Mouse (Mus musculus) kidney, embryonic 15.5 days (tissue): ENCODE results near the gene Sdc4. TPM values are rescaled to one million over a fixed set of nuclear protein-coding genes. Genes with fewer than 3 reads are reported as not detected.

Experiments used
- ATAC-seq: fragments of 200-750 bp; cut with Nextera tagmentation; replicated peaks from 2 replicates; pipeline ENCODE4 v1.8.0; 2017; ENCODE audit warnings: moderate TSS enrichment; ENCODE audit not compliant: low FRiP score
- H3K27ac ChIP-seq: fragments of 300-500 bp; sonication (generic); 2 replicates; pipeline ENCODE4 v1.5.1; 2015; ENCODE audit warnings: mild to moderate bottlenecking, inconsistent platforms
- H3K27me3 ChIP-seq: fragments of 300-500 bp; sonication (generic); 2 replicates; pipeline ENCODE4 v1.6.1; 2015; ENCODE audit warnings: inconsistent platforms
- H3K36me3 ChIP-seq: fragments of 300-500 bp; sonication (generic); 2 replicates; pipeline ENCODE4 v1.6.1; 2015; ENCODE audit warnings: inconsistent platforms
- H3K4me1 ChIP-seq: fragments of 300-500 bp; sonication (generic); 2 replicates; pipeline ENCODE4 v1.6.1; 2015; ENCODE audit warnings: inconsistent platforms
- H3K4me2 ChIP-seq: fragments of 300-500 bp; sonication (generic); 2 replicates; pipeline ENCODE4 v1.6.1; 2015; ENCODE audit warnings: moderate library complexity, mild to moderate bottlenecking, inconsistent platforms
- H3K4me3 ChIP-seq: fragments of 300-500 bp; sonication (generic); replicated peaks from 2 replicates; pipeline ENCODE4 v1.5.1; 2015; ENCODE audit warnings: mild to moderate bottlenecking, inconsistent platforms
- H3K9ac ChIP-seq: fragments of 300-500 bp; sonication (generic); 2 replicates; pipeline ENCODE4 v1.6.1; 2015; ENCODE audit warnings: mild to moderate bottlenecking, inconsistent platforms
- H3K9me3 ChIP-seq: fragments of 300-500 bp; sonication (generic); replicated peaks from 2 replicates; pipeline ENCODE4 v1.6.1; 2016; ENCODE audit warnings: inconsistent platforms
- WGBS: fragments of 180-500 bp; shearing (Covaris S2); methylation state at CpG from one replicate; pipeline ENCODE4 v1.1.7; 2015; ENCODE audit warnings: mixed read lengths; 5-methylcytosine and 5-hydroxymethylcytosine counted together
- polyA plus RNA-seq: library from polyadenylated mRNA; unstranded; fragments of >200 nt; fragmentation: Nextera tagmentation; extraction: Ambion mirVana; gene quantifications from 2 replicates; pipeline ENCODE4 v1.2.1, GENCODE M21; 2015

Sdc4 gene
- polyA plus RNA-seq, 1 experiment from 2014 or later, result 149 TPM

DNA sequence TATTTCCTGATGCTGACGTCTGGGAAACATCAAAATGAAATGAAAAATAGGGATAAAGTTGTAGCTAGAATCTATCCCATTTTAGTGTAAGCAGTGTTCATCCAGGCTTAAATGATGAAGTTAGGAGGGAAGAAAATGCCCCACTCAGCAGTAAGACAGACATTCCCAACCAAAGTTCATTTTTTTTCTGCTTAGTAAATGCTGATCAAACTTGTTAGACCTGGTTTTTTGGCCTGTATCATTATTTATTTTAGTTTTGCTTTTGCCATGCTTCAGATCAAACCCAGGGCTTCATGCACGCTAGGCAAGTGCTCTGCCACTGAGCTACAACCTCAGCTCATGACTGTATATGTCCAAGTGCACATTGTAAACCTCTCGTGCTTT lies 2.4 kb upstream of the Sdc4 start:
- Histone ChIP-seq H3K4me2 (no peak overlapping the region), H3K9me3 (no peaks in the 10 kb centered on the region), H3K27me3 (peaks cover 4% of the 10 kb centered on the region; the same call in 1 of the 2 replicates), H3K4me1 (peaks cover 24% of the 10 kb centered on the region), H3K36me3 (no peaks in the 10 kb centered on the region), H3K9ac (no peak overlapping the region), H3K27ac (no peak overlapping the region), H3K4me3 (no peak overlapping the region)
- no peak for ATAC-seq
- 79% methylated on average over 3 of the region's 3 CpGs for WGBS

- Histone ChIP-seq H3K4me2 (no peak overlapping the region), H3K9me3 (no peaks in the 10 kb centered on the region), H3K27me3 (peaks cover 4% of the 10 kb centered on the region; the same call in 1 of the 2 replicates), H3K4me1 (peaks cover 29% of the 10 kb centered on the region), H3K4me3 (no peak overlapping the region), H3K9ac (no peak overlapping the region), H3K36me3 (no peaks in the 10 kb centered on the region), H3K27ac (no peak overlapping the region)
- WGBS, result 80% methylated on average over 3 of the region's 3 CpGs
- ATAC-seq, result no peak
These were observed 1.9 kb upstream of the Sdc4 start for GRCm38 (mm10) chr2:164445399-164446085.

- no peak for ATAC-seq
- Histone ChIP-seq H3K9ac (no peak overlapping the region), H3K4me3 (no peak overlapping the region), H3K9me3 (no peaks in the 10 kb centered on the region), H3K27ac (no peak overlapping the region), H3K4me2 (no peak overlapping the region), H3K27me3 (peaks cover 4% of the 10 kb centered on the region; the same call in 1 of the 2 replicates), H3K4me1 (peaks cover 38% of the 10 kb centered on the region), H3K36me3 (no peaks in the 10 kb centered on the region)
- 89% methylated on average over 2 of the region's 2 CpGs for WGBS
These were observed 1.0 kb upstream of the Sdc4 start for GRCm38 (mm10) chr2:164444701-164445100.

- Histone ChIP-seq H3K9me3 (no peaks in the 10 kb centered on the region), H3K4me2 (peak overlapping the region; percentile 78), H3K27me3 (peaks cover 4% of the 10 kb centered on the region; the same call in 1 of the 2 replicates), H3K4me1 (peaks cover 54% of the 10 kb centered on the region), H3K27ac (peak overlapping the region; percentile 86), H3K36me3 (no peaks in the 10 kb centered on the region), H3K4me3 (peak overlapping the region; percentile 63), H3K9ac (peak overlapping the region; percentile 72)
- ATAC-seq, result peak; percentile 93
- under 1% methylated on average over 26 of the region's 26 CpGs for WGBS
These were observed 643 bp downstream of the Sdc4 start for GRCm38 (mm10) chr2:164443051-164443437.

GRCm38 (mm10) chr2:164442315-164443050 lies 1.2 kb downstream of the Sdc4 start:
- H3K36me3 ChIP-seq, result no peaks in the 10 kb centered on the region
- H3K4me1 ChIP-seq, result peaks cover 60% of the 10 kb centered on the region
- peaks cover 4% of the 10 kb centered on the region; the same call in 1 of the 2 replicates for H3K27me3 ChIP-seq
- H3K27ac ChIP-seq, result peak overlapping the region; percentile 86
- peak overlapping the region; percentile 72 for H3K9ac ChIP-seq
- ATAC-seq, result peak; percentile 58
- H3K9me3 ChIP-seq, result no peaks in the 10 kb centered on the region
- peak overlapping the region; percentile 78 for H3K4me2 ChIP-seq
- H3K4me3 ChIP-seq, result peak overlapping the region; percentile 63
- 2% methylated on average over 29 of the region's 29 CpGs for WGBS

DNA sequence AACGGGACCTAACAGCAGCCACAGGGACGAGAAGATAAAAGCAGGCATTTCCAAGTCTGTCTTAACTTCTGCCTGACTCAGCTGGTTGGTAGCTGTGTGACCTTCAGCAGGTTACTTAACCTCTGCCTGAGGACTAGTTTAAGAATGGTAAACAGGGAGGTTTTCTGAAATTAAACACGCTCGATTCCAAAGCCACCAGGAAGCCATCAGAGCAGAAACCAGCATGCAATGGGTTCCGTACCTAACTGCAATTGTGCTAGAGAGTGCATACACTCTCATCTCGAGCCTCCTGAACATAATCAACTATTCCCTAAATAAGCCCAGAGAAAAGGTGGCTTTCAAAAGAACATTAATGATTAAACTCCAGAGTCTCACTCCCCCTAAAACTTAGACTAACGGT lies 2.0 kb downstream of the Sdc4 start:
- peak overlapping the region; percentile 86 for H3K27ac ChIP-seq
- WGBS, result 27% methylated on average over 7 of the region's 7 CpGs
- peaks cover 67% of the 10 kb centered on the region for H3K4me1 ChIP-seq

DNA sequence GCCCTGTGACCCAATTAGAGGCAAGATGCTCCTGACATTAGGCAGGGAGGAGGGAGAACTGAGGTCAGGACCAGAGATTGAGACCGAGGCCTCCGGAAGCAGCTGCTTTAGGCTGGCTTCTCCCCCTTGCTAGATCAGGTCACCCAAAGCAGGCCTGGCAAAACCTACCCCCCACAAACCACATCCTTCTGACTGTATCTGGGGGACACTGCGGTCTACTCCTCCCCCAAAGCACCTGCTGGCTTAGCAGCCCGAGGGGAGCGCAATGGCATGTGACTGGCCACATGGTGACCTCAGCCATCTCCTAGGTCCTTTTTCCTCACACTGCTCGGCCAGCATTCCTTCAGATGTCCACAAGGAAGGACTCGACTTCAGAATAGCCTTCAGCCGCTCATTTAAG lies 2.5 kb downstream of the Sdc4 start:
- peaks cover 73% of the 10 kb centered on the region for H3K4me1 ChIP-seq
- no peaks in the 10 kb centered on the region for H3K9me3 ChIP-seq
- no peaks in the 10 kb centered on the region for H3K36me3 ChIP-seq
- peaks cover 4% of the 10 kb centered on the region; the same call in 1 of the 2 replicates for H3K27me3 ChIP-seq
- H3K27ac ChIP-seq, result peak overlapping the region; percentile 86
- H3K9ac ChIP-seq, result peak overlapping the region; percentile 72
- H3K4me3 ChIP-seq, result peak overlapping the region; percentile 63
- WGBS, result 25% methylated on average over 8 of the region's 8 CpGs
- H3K4me2 ChIP-seq, result peak overlapping the region; percentile 78
- no peak for ATAC-seq

More for the DNA sequence above, 2.0 kb downstream of the Sdc4 start:
- H3K9ac ChIP-seq, result peak overlapping the region; percentile 72
- H3K36me3 ChIP-seq, result no peaks in the 10 kb centered on the region
- ATAC-seq, result no peak
- H3K27me3 ChIP-seq, result peaks cover 4% of the 10 kb centered on the region; the same call in 1 of the 2 replicates
- peak overlapping the region; percentile 63 for H3K4me3 ChIP-seq
- H3K4me2 ChIP-seq, result peak overlapping the region; percentile 78
- H3K9me3 ChIP-seq, result no peaks in the 10 kb centered on the region

- Histone ChIP-seq H3K27me3 (peaks cover 4% of the 10 kb centered on the region; the same call in 1 of the 2 replicates), H3K9ac (no peak overlapping the region), H3K9me3 (no peaks in the 10 kb centered on the region), H3K27ac (peak overlapping the region; percentile 86; the same call in 1 of the 2 replicates), H3K4me3 (peak overlapping the region; percentile 63), H3K4me2 (peak overlapping the region; percentile 78), H3K36me3 (no peaks in the 10 kb centered on the region), H3K4me1 (peaks cover 82% of the 10 kb centered on the region)
- WGBS, result 52% methylated on average over 5 of the region's 5 CpGs
- no peak for ATAC-seq
These were observed 3.4 kb downstream of the Sdc4 start for GRCm38 (mm10) chr2:164440314-164440713.

GRCm38 (mm10) chr2:164439001-164439421 lies 4.7 kb downstream of the Sdc4 start:
- 64% methylated on average over 3 of the region's 3 CpGs for WGBS
- no peak overlapping the region; the same call in none of the 2 replicates for H3K4me3 ChIP-seq
- peaks cover 4% of the 10 kb centered on the region; the same call in 1 of the 2 replicates for H3K27me3 ChIP-seq
- H3K4me1 ChIP-seq, result peaks cover 95% of the 10 kb centered on the region
- H3K9ac ChIP-seq, result 0 out of 2 replicates have a peak overlapping the region, but pooled peaks have one; percentile 21
- no peak for ATAC-seq
- no peaks in the 10 kb centered on the region for H3K9me3 ChIP-seq
- peak overlapping the region; percentile 78 for H3K4me2 ChIP-seq
- H3K36me3 ChIP-seq, result no peaks in the 10 kb centered on the region
- peak overlapping the region; percentile 93 for H3K27ac ChIP-seq

- Histone ChIP-seq H3K9me3 (no peaks in the 10 kb centered on the region), H3K9ac (0 out of 2 replicates have a peak overlapping the region, but pooled peaks have one; percentile 21), H3K27ac (peak overlapping the region; percentile 93), H3K4me3 (peak overlapping the region; percentile 10; the same call in 1 of the 2 replicates), H3K4me1 (peaks cover 96% of the 10 kb centered on the region), H3K27me3 (peaks cover 4% of the 10 kb centered on the region; the same call in 1 of the 2 replicates), H3K4me2 (peak overlapping the region; percentile 78), H3K36me3 (no peaks in the 10 kb centered on the region)
- WGBS, result 29% methylated on average over 8 of the region's 8 CpGs
- ATAC-seq, result no peak
These were observed 5.4 kb downstream of the Sdc4 start for GRCm38 (mm10) chr2:164438257-164438656.

GRCm38 (mm10) chr2:164437710-164438109 lies 6.0 kb downstream of the Sdc4 start:
- peaks cover 99% of the 10 kb centered on the region for H3K4me1 ChIP-seq
- peaks cover 4% of the 10 kb centered on the region; the same call in 1 of the 2 replicates for H3K27me3 ChIP-seq
- H3K4me2 ChIP-seq, result peak overlapping the region; percentile 78
- peak overlapping the region; percentile 93 for H3K27ac ChIP-seq
- H3K9ac ChIP-seq, result no peak overlapping the region
- ATAC-seq, result peak; percentile 7; the same call in 1 of the 2 replicates
- H3K36me3 ChIP-seq, result no peaks in the 10 kb centered on the region
- 13% methylated on average over 6 of the region's 6 CpGs for WGBS
- H3K9me3 ChIP-seq, result no peaks in the 10 kb centered on the region
- H3K4me3 ChIP-seq, result no peak overlapping the region

GRCm38 (mm10) chr2:164436961-164437360 lies 6.7 kb downstream of the Sdc4 start:
- WGBS, result 21% methylated on average over 3 of the region's 3 CpGs
- 0 out of 2 replicates have a peak overlapping the region, but pooled peaks have one; percentile 7 for H3K4me3 ChIP-seq
- no peaks in the 10 kb centered on the region for H3K9me3 ChIP-seq
- H3K36me3 ChIP-seq, result no peaks in the 10 kb centered on the region
- peak; percentile 59 for ATAC-seq
- peaks cover 4% of the 10 kb centered on the region; the same call in 1 of the 2 replicates for H3K27me3 ChIP-seq
- 0 out of 2 replicates have a peak overlapping the region, but pooled peaks have one; percentile 22 for H3K9ac ChIP-seq
- peak overlapping the region; percentile 93 for H3K27ac ChIP-seq
- peak overlapping the region; percentile 78 for H3K4me2 ChIP-seq
- H3K4me1 ChIP-seq, result peaks cover 100% of the 10 kb centered on the region
